Mouse (Mus musculus) lung, postnatal 0 days (tissue): Measurements from ENCODE around the gene Lyl1. TPM values are rescaled to one million over a fixed set of nuclear protein-coding genes. Genes with fewer than 3 reads are reported as not detected.

Experiments
- ATAC-seq: fragments of 200-750 bp; cut with Nextera tagmentation; 2 replicates; pipeline ENCODE4 v1.8.0; 2017; ENCODE audit warnings: moderate library complexity
- DNase-seq: peaks from one replicate; pipeline ENCODE4 v3.0.0-alpha.2; 2016; ENCODE audit warnings: low spot score
- H3K27ac ChIP-seq: fragments of 300-500 bp; sonication (generic); 2 replicates; pipeline ENCODE4 v1.5.1; 2014; ENCODE audit warnings: antibody characterized with exemption, mild to moderate bottlenecking, low read length, mixed read lengths
- H3K27me3 ChIP-seq: fragments of 300-500 bp; sonication (generic); replicated peaks from 2 replicates; pipeline ENCODE4 v1.6.1; 2014; ENCODE audit warnings: low read length, mixed read lengths; ENCODE audit not compliant: insufficient read depth
- H3K36me3 ChIP-seq: fragments of 300-500 bp; sonication (generic); 2 replicates; pipeline ENCODE4 v1.6.1; 2014; ENCODE audit warnings: low read length, mixed read lengths; ENCODE audit not compliant: insufficient read depth
- H3K4me1 ChIP-seq: fragments of 300-500 bp; sonication (generic); 2 replicates; pipeline ENCODE4 v1.6.1; 2014; ENCODE audit warnings: antibody characterized with exemption, low read depth, low read length, mixed read lengths; ENCODE audit not compliant: insufficient read depth
- H3K4me2 ChIP-seq: fragments of 300-500 bp; sonication (generic); replicated peaks from 2 replicates; pipeline ENCODE4 v1.6.1; 2014; ENCODE audit warnings: low read depth, mild to moderate bottlenecking, low read length, moderate library complexity, mixed read lengths
- H3K4me3 ChIP-seq: fragments of 300-500 bp; sonication (generic); 2 replicates; pipeline ENCODE4 v1.5.1; 2014; ENCODE audit warnings: low read depth, low read length
- H3K9ac ChIP-seq: fragments of 300-500 bp; sonication (generic); replicated peaks from 2 replicates; pipeline ENCODE4 v1.6.1; 2014; ENCODE audit warnings: low read depth, mild to moderate bottlenecking
- H3K9me3 ChIP-seq: fragments of 300-500 bp; sonication (generic); 2 replicates; pipeline ENCODE4 v1.6.1; 2016; ENCODE audit warnings: low read length, mixed read lengths
- CTCF ChIP-seq: IDR thresholded peaks from 2 replicates; pipeline ENCODE4 v1.5.1; 2016; ENCODE audit warnings: antibody characterized with exemption, mild to moderate bottlenecking
- EP300 ChIP-seq: IDR thresholded peaks from 2 replicates; pipeline ENCODE4 v1.6.1; 2016; ENCODE audit warnings: antibody characterized with exemption, mild to moderate bottlenecking, control low read depth
- WGBS: fragments of 180-500 bp; shearing (Covaris S2); extraction: QIAGEN DNeasy Blood & Tissue Kit; methylation state at CpG from one replicate; pipeline ENCODE4 v1.1.7; 2014; 5-methylcytosine and 5-hydroxymethylcytosine counted together
- polyA plus RNA-seq: library from polyadenylated mRNA; unstranded; fragments of >200 nt; fragmentation: Nextera tagmentation; extraction: Ambion mirVana; gene quantifications from 2 replicates; pipeline ENCODE4 v1.2.1, GENCODE M21; 2015

The Lyl1 gene
- polyA plus RNA-seq, 1 experiment from 2014 or later: 11.6 TPM

DNA sequence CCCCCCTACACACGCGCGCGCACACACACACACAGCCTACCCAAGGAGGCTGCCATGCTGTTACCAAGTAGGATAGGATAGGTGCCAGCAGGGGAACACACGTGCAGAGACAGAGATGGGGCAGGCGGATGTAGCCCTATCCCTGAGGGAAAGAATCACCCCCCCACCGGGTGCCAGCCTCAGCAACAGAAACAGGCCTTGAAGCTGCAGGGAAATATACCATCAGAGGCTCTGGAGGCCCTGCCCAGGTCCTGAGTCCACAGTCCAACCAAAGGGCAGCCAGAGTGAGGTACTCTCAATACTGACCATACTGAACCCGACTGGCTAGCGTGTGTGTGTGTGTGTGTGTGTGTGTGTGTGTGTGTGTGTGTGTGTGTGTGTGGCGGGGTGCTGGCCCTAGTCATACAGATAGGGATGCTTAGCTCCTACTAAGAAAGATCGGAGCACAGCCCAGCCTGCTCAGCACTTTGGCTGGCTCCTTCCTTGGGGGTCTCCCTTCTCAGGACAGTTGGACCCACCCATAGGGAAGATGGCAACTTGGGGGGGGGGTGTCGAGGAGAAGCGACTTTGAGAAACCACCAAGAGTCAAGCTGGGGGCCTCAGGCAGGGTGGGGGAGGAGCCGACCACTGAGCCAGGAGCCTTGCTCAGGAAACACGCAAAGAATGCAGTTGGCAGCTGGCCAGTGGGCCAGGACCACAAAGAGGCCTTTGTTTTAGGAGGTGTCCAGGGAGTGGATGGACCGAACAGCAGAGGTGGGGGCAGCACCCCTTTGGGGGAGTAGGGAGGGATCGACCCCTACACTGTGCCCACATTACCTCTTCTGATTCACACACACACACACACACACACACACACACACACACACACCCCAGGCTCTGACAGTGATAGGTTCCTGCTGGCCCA, 42.5 kb downstream of the Lyl1 start:
- 19% methylated on average over 13 of the region's 17 CpGs for WGBS
- TF ChIP-seq CTCF (no peak), EP300 (no peak)
- Histone ChIP-seq H3K4me2 (no peak overlapping the region), H3K9ac (no peak overlapping the region), H3K27me3 (no peaks in the 10 kb centered on the region), H3K27ac (0 out of 2 replicates have a peak overlapping the region, but pooled peaks have one; percentile 20), H3K4me3 (no peak overlapping the region), H3K36me3 (no peaks in the 10 kb centered on the region), H3K9me3 (no peaks in the 10 kb centered on the region), H3K4me1 (peaks cover 46% of the 10 kb centered on the region)
- DNase-seq: peak; percentile 79
- peak; percentile 55 for ATAC-seq

DNA sequence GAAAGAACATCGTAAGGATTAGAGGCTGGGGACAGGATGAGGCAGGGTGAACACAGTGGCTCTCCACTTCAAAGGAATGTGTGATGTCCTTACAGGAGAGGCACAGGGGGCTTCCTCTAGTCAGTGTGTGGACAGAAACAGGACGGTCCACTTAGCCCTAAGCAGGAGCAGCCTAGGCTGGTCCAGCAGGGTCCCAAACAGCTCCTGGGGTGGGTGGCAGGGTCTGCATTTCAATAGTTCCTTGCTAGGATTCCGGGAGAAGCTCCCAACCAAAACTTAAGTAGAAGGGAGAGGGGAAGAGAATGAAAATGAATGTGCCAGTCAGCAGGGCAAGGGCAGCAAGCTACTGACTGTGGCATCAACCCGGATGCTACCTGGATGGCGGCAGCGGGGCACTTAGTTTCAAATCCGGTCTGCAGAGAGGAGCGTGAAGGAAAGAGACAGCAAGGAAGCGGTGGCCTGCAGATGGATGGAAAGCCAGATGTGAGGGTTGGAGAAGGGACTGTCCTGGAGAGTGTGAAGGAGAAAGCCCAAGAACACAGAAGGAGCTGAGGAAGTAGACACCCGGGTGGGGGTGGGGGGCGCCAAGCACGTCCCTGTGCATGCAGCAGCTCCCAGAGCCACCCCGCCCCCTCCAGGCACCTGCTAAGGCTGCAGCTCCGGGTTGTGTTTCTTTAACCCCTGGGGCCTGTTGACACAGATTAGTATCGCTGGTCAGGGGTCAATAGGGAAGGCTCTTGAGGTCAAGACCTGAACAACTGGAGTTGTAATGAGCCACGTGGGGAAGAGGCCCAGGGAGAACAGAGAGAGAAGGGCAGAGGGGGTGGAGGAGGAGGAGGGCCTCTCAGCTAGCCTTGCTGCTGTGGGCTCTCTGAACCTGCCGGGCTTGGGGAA, 44.0 kb downstream of the Lyl1 start:
- ATAC-seq (no peak), DNase-seq (no peak)
- WGBS: 19% methylated on average over 17 of the region's 17 CpGs
- Histone ChIP-seq H3K4me3 (no peak overlapping the region), H3K27ac (0 out of 2 replicates have a peak overlapping the region, but pooled peaks have one; percentile 20), H3K36me3 (no peaks in the 10 kb centered on the region), H3K4me2 (0 out of 2 replicates have a peak overlapping the region, but pooled peaks have one; percentile 5), H3K27me3 (no peaks in the 10 kb centered on the region), H3K4me1 (peaks cover 40% of the 10 kb centered on the region), H3K9me3 (no peaks in the 10 kb centered on the region), H3K9ac (no peak overlapping the region)
- no peak for TF ChIP-seq EP300
- TF ChIP-seq CTCF: peak; percentile 21; the same call in 1 of the 2 replicates

DNA sequence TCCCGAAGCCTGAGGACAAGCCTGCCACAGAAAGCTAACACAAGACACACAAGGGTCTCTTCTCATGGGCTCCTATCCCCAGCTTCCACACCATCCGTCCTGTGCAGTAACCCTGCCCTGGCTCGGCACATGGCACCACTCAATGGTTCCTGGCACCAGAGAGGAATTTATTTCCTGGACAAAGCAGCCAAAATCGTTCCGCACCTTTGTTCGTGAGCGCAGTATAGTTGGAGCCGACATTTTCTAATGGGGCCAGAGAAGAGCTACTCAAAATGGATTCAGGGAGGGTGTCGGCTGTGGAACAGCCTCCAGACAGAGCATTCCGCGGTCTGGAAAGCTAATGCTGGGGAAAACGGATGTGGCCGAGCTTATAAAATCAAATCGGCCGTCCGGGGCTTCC, 48.3 kb downstream of the Lyl1 start:
- no peak overlapping the region for H3K9ac ChIP-seq
- H3K4me1 ChIP-seq: peaks cover 11% of the 10 kb centered on the region; the same call in 1 of the 2 replicates
- no peak for ATAC-seq
- H3K36me3 ChIP-seq: 0 out of 2 replicates have a peak, but pooled peaks cover 4% of the 10 kb centered on the region
- TF ChIP-seq CTCF (no peak), EP300 (no peak)
- no peaks in the 10 kb centered on the region for H3K9me3 ChIP-seq
- H3K4me2 ChIP-seq: no peak overlapping the region
- no peaks in the 10 kb centered on the region for H3K27me3 ChIP-seq
- DNase-seq: no peak
- H3K4me3 ChIP-seq: no peak overlapping the region
- H3K27ac ChIP-seq: no peak overlapping the region
- WGBS: 72% methylated on average over 16 of the region's 16 CpGs

DNA sequence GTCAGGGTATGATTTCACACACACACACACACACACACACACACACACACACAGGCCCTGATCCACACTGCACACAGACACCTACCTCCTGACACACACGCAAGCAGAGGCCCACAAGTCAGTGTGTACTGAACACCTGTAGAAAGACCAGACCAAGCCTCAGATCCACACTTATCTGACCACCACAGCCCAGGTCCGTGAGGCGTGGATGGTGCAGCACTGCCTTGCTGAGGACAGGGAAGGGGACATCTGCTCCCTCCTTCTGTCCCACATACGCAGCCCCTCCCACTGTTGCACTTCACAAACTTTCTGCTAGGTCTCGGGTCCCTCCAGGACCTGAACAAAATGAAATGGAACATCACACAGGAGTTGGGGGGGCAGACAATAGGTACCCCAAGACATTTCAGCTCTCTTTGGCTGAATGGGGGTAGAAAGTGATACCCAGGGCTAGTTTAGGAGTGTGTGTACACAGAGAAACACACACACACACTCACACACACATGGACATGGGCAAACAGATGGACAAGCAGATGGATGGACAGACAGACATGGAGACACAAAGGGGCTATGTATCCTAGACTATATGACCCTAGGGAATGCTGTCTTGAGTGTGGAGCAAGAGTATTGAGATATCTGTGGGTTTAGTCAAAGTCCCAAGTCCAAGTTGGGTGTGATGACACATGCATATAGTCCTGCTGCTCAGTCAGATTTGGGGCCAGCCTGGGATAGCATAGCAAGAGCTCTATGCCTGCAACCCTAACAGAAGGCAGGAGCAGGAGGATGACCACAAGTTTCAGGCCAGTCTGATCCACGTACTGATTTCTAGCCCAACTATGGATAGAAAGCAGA, 51.7 kb downstream of the Lyl1 start:
- DNase-seq (no peak), ATAC-seq (no peak)
- Histone ChIP-seq H3K4me2 (no peak overlapping the region), H3K27ac (no peak overlapping the region), H3K9ac (no peak overlapping the region), H3K36me3 (0 out of 2 replicates have a peak, but pooled peaks cover 4% of the 10 kb centered on the region), H3K4me3 (no peak overlapping the region), H3K4me1 (no peaks in the 10 kb centered on the region), H3K27me3 (no peaks in the 10 kb centered on the region), H3K9me3 (no peaks in the 10 kb centered on the region)
- WGBS: 75% methylated on average over 6 of the region's 6 CpGs
- no peak for TF ChIP-seq EP300
- no peak for TF ChIP-seq CTCF

Other genes with a start within 250 kb of the Lyl1 start
- 113 and 140 TPM in 2 replicates for gene Ier2, start 38.6 kb upstream of the Lyl1 start, polyA plus RNA-seq
- gene Trmt1, start 15.2 kb upstream of the Lyl1 start, polyA plus RNA-seq: 38.4 and 43.4 TPM in 2 replicates
- gene Nacc1, start 13.6 kb upstream of the Lyl1 start, polyA plus RNA-seq: 7.1 and 7.4 TPM in 2 replicates
- 2.0 and 2.8 TPM in 2 replicates for gene G430095P16Rik, start 21.6 kb downstream of the Lyl1 start, polyA plus RNA-seq
- 38.8 and 45.1 TPM in 2 replicates for gene Nfix, start 98.9 kb downstream of the Lyl1 start, polyA plus RNA-seq
- gene Dand5, start 121.4 kb downstream of the Lyl1 start, polyA plus RNA-seq: 6.2 and 6.8 TPM in 2 replicates
- 24.4 and 24.8 TPM in 2 replicates for gene Gadd45gip1, start 130.1 kb downstream of the Lyl1 start, polyA plus RNA-seq
- 77.9 and 85.7 TPM in 2 replicates for gene Rad23a, start 139.2 kb downstream of the Lyl1 start, polyA plus RNA-seq
- 318 and 405 TPM in 2 replicates for gene Calr, start 145.5 kb downstream of the Lyl1 start, polyA plus RNA-seq
- gene Farsa, start 155.5 kb downstream of the Lyl1 start, polyA plus RNA-seq: 44.0 and 44.6 TPM in 2 replicates
- 11.1 and 11.4 TPM in 2 replicates for gene Syce2, start 170.7 kb downstream of the Lyl1 start, polyA plus RNA-seq
- gene Gcdh, start 192.5 kb downstream of the Lyl1 start, polyA plus RNA-seq: 16.2 and 21.1 TPM in 2 replicates
- gene Klf1, start 200.5 kb downstream of the Lyl1 start, polyA plus RNA-seq: 0.69 and 1.1 TPM in 2 replicates
- gene Dnase2a, start 207.1 kb downstream of the Lyl1 start, polyA plus RNA-seq: 24.0 and 29.1 TPM in 2 replicates
- 0.32 and 0.33 TPM in 2 replicates for gene Mast1, start 235.9 kb downstream of the Lyl1 start, polyA plus RNA-seq
- not detected in 2 replicates for gene Rtbdn, start 245.5 kb downstream of the Lyl1 start, polyA plus RNA-seq